Mouse (Mus musculus) kidney, adult 9 months (tissue): ENCODE measurements around the gene Negr1.
"Not testable (repeated sequence)": the region's sequence is repeated elsewhere in the genome, so short reads cannot be mapped to it uniquely, and the experiment has no call there.

Source experiments
- DNase-seq: peaks from one replicate; pipeline ENCODE4 v3.0.0; 2022

Negr1 gene

GRCm38 (mm10) chr3:157031513-157032142 is 470.0 kb downstream of the Negr1 start:
- no peak for DNase-seq

- DNase-seq = no peak
These were observed 474.4 kb downstream of the Negr1 start for GRCm38 (mm10) chr3:157036016-157036415.

GRCm38 (mm10) chr3:157036568-157036967 is 475.0 kb downstream of the Negr1 start:
- DNase-seq = peak; percentile 53

- DNase-seq = no peak
These were observed 479.0 kb downstream of the Negr1 start for GRCm38 (mm10) chr3:157040619-157041018.

- DNase-seq = no peak
These were observed 483.0 kb downstream of the Negr1 start for GRCm38 (mm10) chr3:157044565-157044964.

GRCm38 (mm10) chr3:157064438-157064837 is 502.8 kb downstream of the Negr1 start:
- DNase-seq = not testable (repeated sequence)

- DNase-seq = no peak
These were observed 504.7 kb downstream of the Negr1 start for GRCm38 (mm10) chr3:157066331-157066730.

GRCm38 (mm10) chr3:157079250-157079965 is 517.8 kb downstream of the Negr1 start:
- DNase-seq = no peak

GRCm38 (mm10) chr3:157079966-157080306 is 518.3 kb downstream of the Negr1 start:
- DNase-seq = no peak

GRCm38 (mm10) chr3:157080585-157080984 is 519.0 kb downstream of the Negr1 start:
- no peak for DNase-seq

- DNase-seq = peak; percentile 59
These were observed 521.5 kb downstream of the Negr1 start for GRCm38 (mm10) chr3:157082808-157083784.

- DNase-seq = no peak
These were observed 523.6 kb downstream of the Negr1 start for GRCm38 (mm10) chr3:157085180-157085579.

- no peak for DNase-seq
These were observed 528.5 kb downstream of the Negr1 start for GRCm38 (mm10) chr3:157090051-157090450.

- DNase-seq = no peak
These were observed 534.7 kb downstream of the Negr1 start for GRCm38 (mm10) chr3:157096284-157096683.

- DNase-seq = no peak
These were observed 535.9 kb downstream of the Negr1 start for GRCm38 (mm10) chr3:157097514-157097913.

GRCm38 (mm10) chr3:157098417-157098816 is 536.8 kb downstream of the Negr1 start:
- DNase-seq = no peak

- DNase-seq = no peak
These were observed 543.4 kb downstream of the Negr1 start for GRCm38 (mm10) chr3:157104866-157105579.

- DNase-seq = peak; percentile 5
These were observed 544.1 kb downstream of the Negr1 start for GRCm38 (mm10) chr3:157105580-157106264.

GRCm38 (mm10) chr3:157108156-157108555 is 546.6 kb downstream of the Negr1 start:
- no peak for DNase-seq

- DNase-seq = peak; percentile 64
These were observed 547.7 kb downstream of the Negr1 start for GRCm38 (mm10) chr3:157109308-157109707.

- no peak for DNase-seq
These were observed 553.6 kb downstream of the Negr1 start for GRCm38 (mm10) chr3:157115105-157115760.

- DNase-seq = no peak
These were observed 554.4 kb downstream of the Negr1 start for GRCm38 (mm10) chr3:157116024-157116423.
